Mouse (Mus musculus) spleen, adult 2 months (tissue): ENCODE data around the gene Gm10282.

ENCODE experiments used
- CTCF ChIP-seq: fragments of 200-500 bp; IDR thresholded peaks from 2 replicates; pipeline ENCODE4 v1.5.1; 2011; ENCODE audit warnings: mild to moderate bottlenecking, inconsistent platforms; ENCODE audit not compliant: insufficient read depth, insufficient read length, insufficient replicate concordance; ENCODE audit errors: extremely low read depth
- POLR2A ChIP-seq: fragments of 200-500 bp; IDR thresholded peaks from 2 replicates; pipeline ENCODE4 v1.6.1; 2011; ENCODE audit warnings: low read depth, low read length, inconsistent platforms

DNA sequence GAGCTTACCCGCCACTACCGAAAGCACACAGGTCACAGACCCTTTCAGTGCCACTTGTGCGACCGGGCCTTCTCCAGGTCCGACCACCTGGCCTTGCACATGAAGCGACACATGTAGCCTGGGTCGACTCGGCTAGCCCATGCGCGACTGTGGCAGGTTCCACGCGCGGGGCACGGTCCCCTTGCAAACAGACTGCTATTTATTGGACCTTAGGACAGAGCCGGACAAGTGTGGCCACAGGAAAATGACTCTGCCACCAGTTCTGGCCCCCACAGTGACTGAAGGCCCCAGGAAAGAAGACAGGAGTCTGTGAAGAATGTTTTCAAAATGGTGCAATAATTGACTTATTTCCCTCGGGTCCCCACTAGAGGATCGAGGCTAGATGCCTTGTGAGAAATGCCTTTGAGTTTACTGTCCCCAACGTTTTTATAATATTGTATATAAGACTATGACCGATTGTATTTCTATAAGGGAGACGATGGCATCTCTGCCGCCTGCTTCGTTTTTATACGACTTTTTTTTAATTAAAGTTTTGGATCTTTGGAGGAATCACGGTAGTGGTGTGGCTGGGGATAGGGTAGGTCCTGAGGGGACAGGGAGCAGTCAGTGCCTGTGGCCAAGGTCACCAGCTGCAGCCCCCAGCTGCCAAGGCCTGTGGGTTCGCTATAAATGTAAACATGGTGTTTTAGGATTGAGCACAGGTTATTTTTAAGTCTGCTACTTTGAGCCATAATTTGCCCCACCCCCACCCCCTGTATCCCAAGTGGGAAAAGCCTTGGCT is 15.9 kb upstream of the Gm10282 start:
- TF ChIP-seq CTCF (no peak), POLR2A (no peak)
